Mouse (Mus musculus) intestine, embryonic 15.5 days (tissue): ENCODE measurements around the gene Clic1. TPM values are rescaled to one million over a fixed set of nuclear protein-coding genes. Genes with fewer than 3 reads are reported as not detected.

Experiments used
- ATAC-seq: fragments of 200-750 bp; cut with Nextera tagmentation; 2 replicates; pipeline ENCODE4 v1.8.0; 2017; ENCODE audit warnings: moderate TSS enrichment, moderate library complexity
- H3K27ac ChIP-seq: fragments of 300-500 bp; sonication (generic); 2 replicates; pipeline ENCODE4 v1.5.1; 2015; ENCODE audit warnings: mild to moderate bottlenecking, inconsistent platforms
- H3K27me3 ChIP-seq: fragments of 300-500 bp; sonication (generic); replicated peaks from 2 replicates; pipeline ENCODE4 v1.6.1; 2015; ENCODE audit warnings: inconsistent platforms
- H3K36me3 ChIP-seq: fragments of 300-500 bp; sonication (generic); 2 replicates; pipeline ENCODE4 v1.6.1; 2015; ENCODE audit warnings: inconsistent platforms
- H3K4me1 ChIP-seq: fragments of 300-500 bp; sonication (generic); replicated peaks from 2 replicates; pipeline ENCODE4 v1.6.1; 2015; ENCODE audit warnings: inconsistent platforms
- H3K4me2 ChIP-seq: fragments of 300-500 bp; sonication (generic); replicated peaks from 2 replicates; pipeline ENCODE4 v1.6.1; 2015; ENCODE audit warnings: mild to moderate bottlenecking, inconsistent platforms
- H3K4me3 ChIP-seq: fragments of 300-500 bp; sonication (generic); replicated peaks from 2 replicates; pipeline ENCODE4 v1.5.1; 2015; ENCODE audit warnings: inconsistent platforms
- H3K9ac ChIP-seq: fragments of 300-500 bp; sonication (generic); 2 replicates; pipeline ENCODE4 v1.6.1; 2015; ENCODE audit warnings: inconsistent platforms
- H3K9me3 ChIP-seq: fragments of 300-500 bp; sonication (generic); 2 replicates; pipeline ENCODE4 v1.6.1; 2016; ENCODE audit warnings: inconsistent platforms
- WGBS: fragments of 180-500 bp; shearing (Covaris S2); methylation state at CpG from one replicate; pipeline ENCODE4 v1.1.7; 2015; 5-methylcytosine and 5-hydroxymethylcytosine counted together
- polyA plus RNA-seq: library from polyadenylated mRNA; unstranded; fragments of >200 nt; fragmentation: Nextera tagmentation; extraction: Ambion mirVana; gene quantifications from 2 replicates; pipeline ENCODE4 v1.2.1, GENCODE M21; 2015

Gene Clic1
- polyA plus RNA-seq, 1 experiment from 2014 or later = 385 TPM

GRCm38 (mm10) chr17:35106522-35106921, 56.8 kb downstream of the Clic1 start:
- no peak overlapping the region for H3K9ac ChIP-seq
- 65% methylated on average over 3 of the region's 3 CpGs for WGBS

GRCm38 (mm10) chr17:35108097-35108496, 58.3 kb downstream of the Clic1 start, which contains the start of gene Ly6g5c:
Gene Ly6g5c, plus strand, starts transcription at chr17:35108279.
- no peak for ATAC-seq
- no peak within 1 kb of the TSS for H3K9ac ChIP-seq
- peaks cover 11% of the 10 kb centered on the region; the same call in 1 of the 2 replicates for H3K4me1 ChIP-seq
- WGBS = 82% methylated on average over 6 of the region's 6 CpGs
- H3K4me3 ChIP-seq = no peak within 1 kb of the TSS
- H3K9me3 ChIP-seq = no peaks in the 10 kb centered on the region
- H3K4me2 ChIP-seq = no peak within 1 kb of the TSS
- H3K27me3 ChIP-seq = no peaks in the 10 kb centered on the region
- H3K36me3 ChIP-seq = no peaks in the 10 kb centered on the region
- H3K27ac ChIP-seq = no peak within 1 kb of the TSS

More at GRCm38 (mm10) chr17:35106522-35106921, 56.8 kb downstream of the Clic1 start:
- Histone ChIP-seq H3K27me3 (no peaks in the 10 kb centered on the region), H3K4me1 (peaks cover 22% of the 10 kb centered on the region), H3K36me3 (peaks cover 7% of the 10 kb centered on the region), H3K9me3 (no peaks in the 10 kb centered on the region), H3K4me2 (no peak overlapping the region), H3K27ac (no peak overlapping the region), H3K4me3 (no peak overlapping the region)
- ATAC-seq = no peak

Other genes starting within 250 kb of the Clic1 start
- 0.38 and 18.1 TPM in 2 replicates for gene Cyp21a1, start 245.4 kb upstream of the Clic1 start, polyA plus RNA-seq
- 25.1 and 30.3 TPM in 2 replicates for gene Stk19, start 213.0 kb upstream of the Clic1 start, polyA plus RNA-seq
- gene Dxo, start 212.9 kb upstream of the Clic1 start, polyA plus RNA-seq = 51.8 and 58.6 TPM in 2 replicates
- gene Skiv2l, start 199.8 kb upstream of the Clic1 start, polyA plus RNA-seq = 39.9 and 42.5 TPM in 2 replicates
- 98.4 and 106 TPM in 2 replicates for gene Nelfe, start 199.6 kb upstream of the Clic1 start, polyA plus RNA-seq
- 52.1 and 63.5 TPM in 2 replicates for gene Cfb, start 187.4 kb upstream of the Clic1 start, polyA plus RNA-seq
- 2.5 and 2.8 TPM in 2 replicates for gene Zbtb12, start 170.5 kb upstream of the Clic1 start, polyA plus RNA-seq
- not detected in 2 replicates for gene Gm20547, start 167.9 kb upstream of the Clic1 start, polyA plus RNA-seq
- 14.9 and 16.0 TPM in 2 replicates for gene C2, start 151.7 kb upstream of the Clic1 start, polyA plus RNA-seq
- 61.2 and 67.6 TPM in 2 replicates for gene Ehmt2, start 151.5 kb upstream of the Clic1 start, polyA plus RNA-seq
- gene Slc44a4, start 135.5 kb upstream of the Clic1 start, polyA plus RNA-seq = 56.2 and 60.4 TPM in 2 replicates
- 118 and 134 TPM in 2 replicates for gene Neu1, start 118.7 kb upstream of the Clic1 start, polyA plus RNA-seq
- gene Hspa1b, start 90.7 kb upstream of the Clic1 start, polyA plus RNA-seq = 0.43 TPM in 2 replicates
- gene Gm20481, start 80.1 kb upstream of the Clic1 start, polyA plus RNA-seq = not detected in 2 replicates
- gene Hspa1a, start 77.8 kb upstream of the Clic1 start, polyA plus RNA-seq = 6.2 and 6.3 TPM in 2 replicates
- 0.16 and 0.78 TPM in 2 replicates for gene Hspa1l, start 77.3 kb upstream of the Clic1 start, polyA plus RNA-seq
- gene Lsm2, start 68.1 kb upstream of the Clic1 start, polyA plus RNA-seq = 187 and 190 TPM in 2 replicates
- gene Vars, start 49.0 kb upstream of the Clic1 start, polyA plus RNA-seq = 117 and 141 TPM in 2 replicates
- gene Vwa7, start 33.4 kb upstream of the Clic1 start, polyA plus RNA-seq = 0.21 and 0.35 TPM in 2 replicates
- 11.4 and 13.5 TPM in 2 replicates for gene Sapcd1, start 21.9 kb upstream of the Clic1 start, polyA plus RNA-seq
- gene Msh5, start 3.2 kb upstream of the Clic1 start, polyA plus RNA-seq = 3.0 and 3.1 TPM in 2 replicates
- gene Ddah2, start 9.1 kb downstream of the Clic1 start, polyA plus RNA-seq = 185 and 190 TPM in 2 replicates
- not detected in 2 replicates for gene Ly6g6c, start 15.4 kb downstream of the Clic1 start, polyA plus RNA-seq
- 0.23 and 0.35 TPM in 2 replicates for gene Mpig6b, start 16.2 kb downstream of the Clic1 start, polyA plus RNA-seq
- gene Ly6g6e, start 26.9 kb downstream of the Clic1 start, polyA plus RNA-seq = 1.9 and 2.6 TPM in 2 replicates
- gene Ly6g6d, start 28.1 kb downstream of the Clic1 start, polyA plus RNA-seq = 5.8 and 5.9 TPM in 2 replicates
- 0.24 and 0.33 TPM in 2 replicates for gene Ly6g6f, start 35.6 kb downstream of the Clic1 start, polyA plus RNA-seq
- gene Abhd16a, start 39.3 kb downstream of the Clic1 start, polyA plus RNA-seq = 92.1 and 96.4 TPM in 2 replicates
- not detected in 2 replicates for gene Ly6g5c, start 58.3 kb downstream of the Clic1 start, polyA plus RNA-seq
- gene Ly6g5b, start 65.5 kb downstream of the Clic1 start, polyA plus RNA-seq = 0.83 and 0.85 TPM in 2 replicates
- gene Gpank1, start 71.5 kb downstream of the Clic1 start, polyA plus RNA-seq = 17.7 and 19.1 TPM in 2 replicates
- 248 and 271 TPM in 2 replicates for gene Csnk2b, start 72.1 kb downstream of the Clic1 start, polyA plus RNA-seq
- 13.6 and 13.7 TPM in 2 replicates for gene D17H6S53E, start 76.4 kb downstream of the Clic1 start, polyA plus RNA-seq
- gene Apom, start 82.1 kb downstream of the Clic1 start, polyA plus RNA-seq = 10.4 and 13.7 TPM in 2 replicates
- gene Bag6, start 85.2 kb downstream of the Clic1 start, polyA plus RNA-seq = 45.2 and 46.4 TPM in 2 replicates
- gene Prrc2a, start 114.9 kb downstream of the Clic1 start, polyA plus RNA-seq = 125 and 131 TPM in 2 replicates
- gene Aif1, start 126.1 kb downstream of the Clic1 start, polyA plus RNA-seq = 20.6 and 21.7 TPM in 2 replicates
- 18.9 and 19.4 TPM in 2 replicates for gene Lst1, start 138.5 kb downstream of the Clic1 start, polyA plus RNA-seq
- 5.0 and 5.2 TPM in 2 replicates for gene Ltb, start 144.5 kb downstream of the Clic1 start, polyA plus RNA-seq
- 0.19 TPM in 1 of 2 replicates, not detected in the other for gene Tnf, start 152.0 kb downstream of the Clic1 start, polyA plus RNA-seq
- 1.1 TPM in 2 replicates for gene Lta, start 155.4 kb downstream of the Clic1 start, polyA plus RNA-seq
- gene Gm16181, start 170.9 kb downstream of the Clic1 start, polyA plus RNA-seq = 0.59 and 0.81 TPM in 2 replicates
- 4.1 and 4.3 TPM in 2 replicates for gene Atp6v1g2, start 183.7 kb downstream of the Clic1 start, polyA plus RNA-seq
- gene Nfkbil1, start 185.8 kb downstream of the Clic1 start, polyA plus RNA-seq = 9.9 and 11.0 TPM in 2 replicates
- gene Ddx39b, start 191.8 kb downstream of the Clic1 start, polyA plus RNA-seq = 382 and 388 TPM in 2 replicates
- 148 and 190 TPM in 2 replicates for gene H2-D1, start 212.8 kb downstream of the Clic1 start, polyA plus RNA-seq